Mouse (Mus musculus) thymus, adult 18-20 months (tissue): Measurements from ENCODE around the gene B3galt2.
"Not testable (repeated sequence)": the region's sequence is repeated elsewhere in the genome, so short reads cannot be mapped to it uniquely, and the experiment has no call there.

Source experiments
- DNase-seq, 2 experiments: peaks; one replicate each; pipeline ENCODE4 v3.0.0; 2022; ENCODE audit warnings: mixed read lengths in 2 of 2

B3galt2 gene

GRCm38 (mm10) chr1:143640650-143641407, at the start of gene B3galt2:
Gene B3galt2 (plus strand): TSS chr1:143640664.
- DNase-seq = peak; percentile 16 to 21

- no peak for DNase-seq
Observed at GRCm38 (mm10) chr1:143596864-143597263, 43.6 kb upstream of the B3galt2 start.

- no peak for DNase-seq
Observed at GRCm38 (mm10) chr1:143608911-143609310, 31.6 kb upstream of the B3galt2 start.

GRCm38 (mm10) chr1:143612901-143613300, 27.6 kb upstream of the B3galt2 start:
- DNase-seq = no peak

GRCm38 (mm10) chr1:143619760-143620159, 20.7 kb upstream of the B3galt2 start:
- DNase-seq = no peak

DNA sequence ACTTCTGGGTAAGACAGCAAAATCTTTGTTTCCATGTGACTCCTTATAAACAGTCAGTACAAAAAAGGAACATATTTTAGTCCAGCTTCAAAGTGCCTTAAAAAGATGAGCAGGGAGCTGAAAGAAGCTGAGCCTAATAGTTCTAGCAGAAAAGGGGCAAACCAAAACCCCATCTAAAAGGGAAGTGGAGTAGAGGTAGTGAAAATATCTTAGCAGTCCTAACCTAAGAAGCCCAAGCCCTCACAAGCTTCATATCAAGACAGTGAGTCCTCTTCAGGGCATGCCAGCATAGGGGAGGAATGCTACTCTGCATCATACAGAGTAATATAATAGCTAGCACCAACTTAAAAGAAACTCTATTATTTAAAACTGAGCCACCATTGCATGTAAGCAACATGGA, 18.5 kb upstream of the B3galt2 start:
- DNase-seq = no peak

DNA sequence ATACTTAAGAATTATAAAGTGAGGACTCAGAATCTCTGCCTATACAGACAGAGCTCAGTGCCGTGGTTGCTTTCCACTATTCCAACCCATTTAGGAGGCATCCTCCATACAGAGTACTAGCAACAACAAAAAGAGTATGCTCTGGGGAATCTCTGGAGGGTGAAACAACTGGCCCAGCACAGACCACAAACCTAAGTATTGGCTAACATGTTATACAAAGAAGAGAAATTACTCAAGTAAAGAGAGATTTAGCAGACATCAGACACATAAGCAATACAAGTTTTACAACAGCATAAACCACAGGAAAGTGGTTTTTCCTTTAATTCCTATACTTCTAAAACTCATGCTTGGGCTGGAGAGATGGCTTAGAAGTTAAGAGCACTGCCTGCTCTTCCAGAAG, 17.8 kb upstream of the B3galt2 start:
- no peak for DNase-seq

DNA sequence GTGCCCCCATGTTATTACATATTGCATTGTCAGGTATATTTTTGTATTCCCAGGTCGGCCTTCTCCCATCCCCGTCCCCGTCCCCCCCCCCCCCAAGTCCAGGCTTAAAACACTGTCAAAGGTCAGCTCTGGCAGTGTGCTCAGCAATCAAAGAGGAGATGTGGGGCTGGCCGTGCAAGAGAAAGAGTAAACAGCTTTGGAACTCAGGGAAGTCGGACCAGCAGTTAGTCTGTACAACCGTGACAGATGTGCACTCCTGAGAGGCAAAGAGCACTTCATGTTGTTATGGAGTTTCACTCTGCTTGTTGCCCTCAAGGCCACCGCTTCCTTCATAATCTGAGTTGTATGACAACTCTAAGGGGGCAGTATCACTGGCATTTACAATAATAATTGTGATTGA, 9.1 kb upstream of the B3galt2 start:
- DNase-seq = no peak

DNA sequence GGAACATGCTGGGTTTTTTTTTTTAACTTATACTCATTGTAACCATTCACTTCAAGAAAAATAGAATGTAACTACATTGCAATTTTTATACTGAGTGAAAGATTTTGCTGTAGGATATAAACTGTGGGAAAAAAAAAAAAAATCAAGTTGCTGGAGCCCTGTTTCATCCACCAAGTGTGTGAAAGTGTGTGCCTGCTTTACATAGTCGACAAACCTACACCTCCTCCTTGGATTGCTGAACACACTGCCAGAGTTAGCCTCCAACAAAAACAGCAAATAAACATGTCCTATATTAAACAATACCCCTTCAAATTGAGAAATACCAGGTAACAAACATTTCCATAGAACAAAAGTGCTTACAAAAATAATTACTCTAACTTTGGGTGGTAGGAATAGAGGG, 8.1 kb upstream of the B3galt2 start:
- DNase-seq = no peak

- DNase-seq = no peak
Observed at GRCm38 (mm10) chr1:143632854-143633587, 7.4 kb upstream of the B3galt2 start.

DNA sequence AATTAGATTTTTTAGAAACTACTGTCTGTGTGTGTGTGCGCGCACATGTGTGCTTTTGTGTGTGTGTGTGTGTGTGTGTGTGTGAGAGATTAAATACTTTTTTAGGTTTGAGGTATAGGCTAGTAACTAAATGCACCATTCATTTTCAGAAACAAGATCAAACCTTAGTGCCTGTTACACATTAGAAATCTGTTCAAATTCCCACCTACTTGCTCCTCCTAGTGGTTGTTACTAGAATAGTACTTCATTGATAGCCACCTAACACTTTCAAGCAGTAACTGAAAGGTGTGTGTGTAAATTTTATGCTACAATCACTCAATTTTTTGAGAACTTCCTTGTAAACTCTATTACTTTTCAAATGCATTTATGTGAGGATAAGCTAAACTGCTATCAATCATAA, 3.8 kb downstream of the B3galt2 start:
- DNase-seq = no peak

DNA sequence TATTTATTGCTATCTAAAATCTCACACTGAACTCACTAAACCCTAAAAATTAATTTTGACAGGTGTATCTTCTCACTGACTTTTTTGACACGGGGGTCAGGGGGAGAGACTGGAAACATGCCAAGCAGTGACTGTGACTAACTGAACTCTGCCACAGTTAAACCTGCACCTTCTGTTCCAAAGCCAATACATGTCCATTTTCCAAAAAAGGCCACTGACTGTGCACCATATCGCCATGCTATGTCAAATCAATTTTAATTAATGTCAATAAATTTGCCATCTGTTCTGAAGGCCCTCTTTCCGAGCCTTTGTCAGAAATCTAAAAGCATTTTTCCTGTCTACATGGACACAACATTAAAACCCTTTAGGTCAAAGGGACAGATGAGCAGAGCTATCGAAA, 4.9 kb downstream of the B3galt2 start:
- DNase-seq = no peak

DNA sequence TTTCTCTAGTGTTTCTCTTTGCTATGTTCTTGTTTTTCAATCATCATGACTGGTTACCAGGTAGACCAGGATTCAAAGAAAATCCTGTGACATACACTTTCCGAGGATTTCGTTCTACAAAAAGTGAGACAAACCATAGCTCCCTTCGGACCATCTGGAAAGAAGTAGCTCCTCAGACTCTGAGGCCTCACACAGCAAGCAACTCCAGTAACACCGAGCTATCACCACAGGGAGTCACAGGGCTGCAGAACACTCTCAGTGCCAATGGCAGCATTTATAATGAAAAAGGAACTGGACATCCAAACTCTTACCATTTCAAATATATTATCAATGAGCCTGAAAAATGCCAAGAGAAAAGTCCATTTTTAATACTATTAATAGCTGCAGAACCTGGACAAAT, 5.8 kb downstream of the B3galt2 start:
- no peak for DNase-seq

GRCm38 (mm10) chr1:143650317-143650716, 9.9 kb downstream of the B3galt2 start:
- no peak for DNase-seq

GRCm38 (mm10) chr1:143653646-143654045, 13.2 kb downstream of the B3galt2 start:
- no peak for DNase-seq

- DNase-seq = no peak
Observed at GRCm38 (mm10) chr1:143663197-143663596, 22.7 kb downstream of the B3galt2 start.

DNA sequence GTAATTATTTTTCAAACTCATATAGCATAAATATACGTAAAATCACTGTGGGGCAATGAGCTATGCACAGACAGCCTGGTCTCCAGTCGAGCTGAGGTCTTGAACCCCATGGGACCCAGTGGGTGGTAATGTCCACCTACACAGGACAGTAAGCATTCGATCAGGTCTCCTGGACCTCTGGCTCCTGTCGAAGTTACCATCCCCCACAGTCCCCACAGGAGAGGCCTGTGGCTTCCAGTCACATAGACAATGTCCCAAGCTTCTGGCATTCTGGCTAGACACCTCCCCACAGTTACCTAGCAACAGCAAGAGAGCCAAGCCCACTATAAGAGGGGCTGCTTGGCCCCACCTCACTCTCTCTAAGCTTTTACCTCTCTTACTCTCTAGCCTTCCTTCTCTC, 24.3 kb downstream of the B3galt2 start:
- not testable (repeated sequence) for DNase-seq

GRCm38 (mm10) chr1:143675734-143676361, 35.4 kb downstream of the B3galt2 start:
- no peak for DNase-seq

DNA sequence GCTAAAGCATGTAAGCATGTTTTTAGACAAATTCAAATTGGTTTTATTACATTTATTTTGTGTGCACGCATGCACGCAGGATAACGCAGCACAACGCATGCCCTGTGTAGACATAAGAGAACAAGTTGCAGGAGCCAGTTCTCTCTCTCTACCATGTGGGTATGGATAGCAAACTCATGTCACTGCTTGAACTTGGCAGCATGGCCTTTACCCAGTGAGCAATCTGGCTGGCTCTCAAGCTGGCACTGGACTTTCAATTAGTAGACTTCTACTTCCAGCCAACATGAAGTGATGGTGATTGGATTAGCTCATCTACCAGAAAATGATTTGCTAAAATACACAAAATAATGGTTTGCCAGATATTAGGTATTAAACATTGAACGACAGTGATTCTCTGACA, 40.6 kb downstream of the B3galt2 start:
- no peak for DNase-seq

DNA sequence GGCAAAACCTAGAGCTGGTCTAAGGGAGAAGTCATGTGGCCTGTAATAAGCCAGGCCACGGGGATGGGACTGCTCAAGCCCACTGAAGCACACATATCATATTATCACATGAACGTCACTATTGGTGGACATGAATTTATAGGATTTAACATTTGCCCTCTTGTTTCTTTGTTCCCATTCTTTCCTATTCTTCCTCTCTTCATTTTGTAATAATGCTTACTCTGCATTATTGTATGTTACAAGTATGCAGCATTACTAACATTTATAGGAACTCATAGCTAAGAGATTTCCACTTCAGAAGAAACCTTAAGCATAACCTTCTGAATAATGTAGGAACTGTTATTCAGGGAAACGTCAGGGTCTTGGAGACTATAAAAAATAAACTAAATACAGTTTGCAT, 44.4 kb downstream of the B3galt2 start:
- DNase-seq = no peak

DNA sequence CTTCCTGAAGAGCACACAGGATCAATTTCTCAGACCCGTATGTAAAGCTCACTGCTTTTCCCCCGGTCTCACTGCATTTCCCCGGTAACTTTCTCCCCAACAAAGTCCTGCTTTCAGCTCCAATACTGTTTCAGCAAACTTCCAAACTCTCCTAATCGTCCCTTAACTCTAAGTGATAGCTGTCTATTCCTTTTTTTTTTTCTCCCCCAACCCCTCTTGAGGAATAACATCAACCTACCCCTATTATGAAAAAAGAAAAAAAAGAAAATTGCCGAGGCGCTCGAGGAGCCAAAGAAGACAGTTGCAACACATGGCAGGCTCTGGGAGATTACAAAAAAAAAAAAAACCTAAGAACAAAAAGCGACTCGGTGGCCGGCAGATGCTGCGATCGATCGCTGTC, 61.3 kb downstream of the B3galt2 start:
- no peak for DNase-seq

GRCm38 (mm10) chr1:143702141-143702740, 61.8 kb downstream of the B3galt2 start:
- no peak for DNase-seq

GRCm38 (mm10) chr1:143702741-143703262, 62.3 kb downstream of the B3galt2 start, which contains the start of gene Cdc73:
Gene Cdc73 (minus strand): TSS chr1:143702893.
- peak; percentile 86 to 87 for DNase-seq
